Mouse (Mus musculus) gonadal fat pad, adult 2 months (tissue): ENCODE results near the gene Ctnnbip1. TPM values are rescaled to one million over a fixed set of nuclear protein-coding genes. Genes with fewer than 3 reads are reported as not detected.

ENCODE experiments used
- polyA plus RNA-seq: library from polyadenylated mRNA; depleted of rRNA; stranded (reverse); fragments of >200 nt; gene quantifications from 2 replicates; pipeline ENCODE4 v1.2.3, GENCODE M21; 2012; rRNA removed

Gene Ctnnbip1
- polyA plus RNA-seq, 1 experiment, result 42.3 TPM

Other genes with a start within 250 kb of the Ctnnbip1 start
- gene Kif1b, start 210.5 kb upstream of the Ctnnbip1 start, polyA plus RNA-seq, result 49.9 and 61.6 TPM in 2 replicates
- 46.6 and 56.8 TPM in 2 replicates for gene Ube4b, start 91.5 kb upstream of the Ctnnbip1 start, polyA plus RNA-seq
- 11.6 and 16.7 TPM in 2 replicates for gene Rbp7, start 63.3 kb upstream of the Ctnnbip1 start, polyA plus RNA-seq
- gene Tmem274, start 40.9 kb upstream of the Ctnnbip1 start, polyA plus RNA-seq, result not detected in 2 replicates
- gene Nmnat1, start 33.0 kb upstream of the Ctnnbip1 start, polyA plus RNA-seq, result 6.3 and 8.6 TPM in 2 replicates
- 12.6 and 16.0 TPM in 2 replicates for gene Lzic, start 33.0 kb upstream of the Ctnnbip1 start, polyA plus RNA-seq
- gene Clstn1, start 68.2 kb downstream of the Ctnnbip1 start, polyA plus RNA-seq, result 31.8 and 53.1 TPM in 2 replicates
- gene Pik3cd, start 184.3 kb downstream of the Ctnnbip1 start, polyA plus RNA-seq, result 5.1 and 6.2 TPM in 2 replicates
- gene Tmem201, start 219.8 kb downstream of the Ctnnbip1 start, polyA plus RNA-seq, result 28.5 and 34.2 TPM in 2 replicates